ENCODE assay signal across 9 mouse cellular contexts in genomic region chr17:30590417-30591198, GRCm38 (mm10). TPM values are rescaled to one million over a fixed set of nuclear protein-coding genes. Genes with fewer than 3 reads are reported as not detected.
DNase-seq lines count a peak whose midpoint lies in the region; ATAC-seq and TF ChIP-seq lines count a peak whose summit lies in the region.
"Had no signal": no experiment of that assay in that cellular context is flagged by ENCODE, and none has a peak within 500 bp of the region (broad histone marks: within the 10 kb centered on the region; RNA-seq: fewer than 3 reads in every experiment).

No protein-coding gene starts in this region.

- POLR2A ChIA-PET in Patski (lab: Charles Lee) = interaction anchor here (0.7 to 1.2 kb wide), 2 partner anchors 15 to 31 kb away, joined by 3 read pairs; no protein-coding TSS in a partner anchor

- TF ChIP-seq CTCF in Patski (IDR thresholded peaks at IDR 0.05) = peak; percentile 97
- TF ChIP-seq CTCF in layer of hippocampus, adult 2 months (conservative IDR thresholded peaks at IDR 0.05) = peak; percentile 96

- CTCF ChIA-PET in Patski (lab: Charles Lee) = interaction anchor here (0.8 to 3.1 kb wide), 8 partner anchors 9 to 129 kb away, joined by 3 to 17 read pairs (median 3); no protein-coding TSS in a partner anchor

- no peaks in the 10 kb centered on the region for H3K9me3 ChIP-seq in hindbrain, embryonic 10.5 days

- H3K36me3 ChIP-seq in hindbrain, embryonic 10.5 days = peaks cover 34% of the 10 kb centered on the region

- H3K27me3 ChIP-seq in Patski = no peaks in the 10 kb centered on the region
- no peaks in the 10 kb centered on the region for H3K27me3 ChIP-seq in hindbrain, embryonic 10.5 days (ENCODE audit: insufficient read depth, poor library complexity, severe bottlenecking)

- no peak overlapping the region for H3K4me3 ChIP-seq in hindbrain, embryonic 10.5 days
- no peak overlapping the region for H3K4me3 ChIP-seq in layer of hippocampus, adult 2 months

- peak; percentile 92 for ATAC-seq in Patski
- ATAC-seq in common myeloid progenitor, adult 5-6 weeks (replicated peaks; ENCODE audit: low read depth, poor library complexity, severe bottlenecking) = peak; percentile 77
- ATAC-seq in megakaryocyte progenitor cell, adult 5-6 weeks (replicated peaks; ENCODE audit: poor library complexity) = peak; percentile 68

- peak; percentile 48 for DNase-seq in gastrocnemius, postnatal 10 days
- no peak for DNase-seq in gastrocnemius, postnatal 25 days
- DNase-seq in Patski (ENCODE audit: low read depth, low spot score) = peak; percentile 83
- peak; percentile 40 for DNase-seq in hindbrain, embryonic 10.5 days (ENCODE audit: low spot score)
- peak; percentile 63 to 76 for DNase-seq in layer of hippocampus, adult 2 months (ENCODE audit: low spot score in 2 of 2)
- DNase-seq in right cerebral cortex, postnatal 4 days = peak; percentile 50

- peaks cover 18% of the 10 kb centered on the region for H3K4me1 ChIP-seq in hindbrain, embryonic 10.5 days (replicated peaks)

- H3K27ac ChIP-seq in hindbrain, embryonic 10.5 days = no peak overlapping the region
- peak overlapping the region; percentile 56 for H3K27ac ChIP-seq in layer of hippocampus, adult 2 months
- H3K27ac ChIP-seq: macrophage had no signal

- 54% methylated on average over 17 of the region's 17 CpGs for WGBS in hindbrain, embryonic 10.5 days

- in situ Hi-C loops in Patski (cut with MboI; ENCODE audit: low pct_unique_long_range_greater_than_20kb) = no loop called here

RNA-seq across cellular contexts. Expression of gene Btbd9, which starts 14.3 kb away (rescaled TPM):
- 10 to 100 TPM; 16.7 to 20.1 TPM for total RNA-seq in gastrocnemius, postnatal 10 days (2021)
- 10 to 100 TPM in 1 of 2 experiments, 1 to 10 TPM in 1; 8.0 to 12.4 TPM for total RNA-seq in gastrocnemius, postnatal 25 days (2021)
- polyA plus RNA-seq in Patski (2021) = 27.6 TPM
- total RNA-seq in common myeloid progenitor, adult 5-6 weeks (2017) = 23.4 and 25.5 TPM in 2 replicates
- 66.1 and 67.3 TPM in 2 replicates for polyA plus RNA-seq in hindbrain, embryonic 10.5 days (2016; fragmentation: Nextera tagmentation; extraction: Ambion mirVana)
- 100 to 1,000 TPM; 168 to 187 TPM for total RNA-seq in layer of hippocampus, adult 2 months (2021)
- total RNA-seq in megakaryocyte progenitor cell, adult 5-6 weeks (2015) = 20.1 and 25.4 TPM in 2 replicates
- total RNA-seq in megakaryocyte progenitor cell, adult 5-6 weeks (2017) = 17.2 and 22.9 TPM in 2 replicates

RNA-seq across cellular contexts. Expression of gene Dnah8, which starts 33.5 kb away (rescaled TPM):
- 1 to 10 TPM; 1.2 to 2.1 TPM for total RNA-seq in gastrocnemius, postnatal 10 days (2021)
- under 1 TPM; 0.28 to 0.32 TPM for total RNA-seq in gastrocnemius, postnatal 25 days (2021)
- polyA plus RNA-seq in Patski (2021) = not detected
- total RNA-seq in common myeloid progenitor, adult 5-6 weeks (2017) = 27.9 and 50.6 TPM in 2 replicates
- polyA plus RNA-seq in hindbrain, embryonic 10.5 days (2016; fragmentation: Nextera tagmentation; extraction: Ambion mirVana) = 1.0 and 1.3 TPM in 2 replicates
- 1 to 10 TPM; 2.4 to 3.5 TPM for total RNA-seq in layer of hippocampus, adult 2 months (2021)
- 25.8 and 27.1 TPM in 2 replicates for total RNA-seq in megakaryocyte progenitor cell, adult 5-6 weeks (2015)
- total RNA-seq in megakaryocyte progenitor cell, adult 5-6 weeks (2017) = 19.6 and 34.1 TPM in 2 replicates

RNA-seq across cellular contexts. Expression of gene Glo1, which starts 36.1 kb away (rescaled TPM):
- total RNA-seq in gastrocnemius, postnatal 10 days (2021) = 100 to 1,000 TPM; 138 to 140 TPM
- total RNA-seq in gastrocnemius, postnatal 25 days (2021) = 100 to 1,000 TPM; 132 to 148 TPM
- polyA plus RNA-seq in Patski (2021) = 208 TPM
- total RNA-seq in common myeloid progenitor, adult 5-6 weeks (2017) = 144 and 156 TPM in 2 replicates
- 230 and 231 TPM in 2 replicates for polyA plus RNA-seq in hindbrain, embryonic 10.5 days (2016; fragmentation: Nextera tagmentation; extraction: Ambion mirVana)
- 100 to 1,000 TPM; 194 to 199 TPM for total RNA-seq in layer of hippocampus, adult 2 months (2021)
- 112 and 117 TPM in 2 replicates for total RNA-seq in megakaryocyte progenitor cell, adult 5-6 weeks (2015)
- total RNA-seq in megakaryocyte progenitor cell, adult 5-6 weeks (2017) = 118 and 129 TPM in 2 replicates
